Mouse (Mus musculus): ENCODE measurements around the gene Fxyd2.

- TF ChIP-seq CTCF (IDR thresholded peaks at IDR 0.05; ENCODE audit: borderline replicate concordance, control insufficient read depth, extremely low read depth, insufficient read depth, low read length, poor library complexity), result peak; percentile 96
- no peak for TF ChIP-seq POLR2A (IDR thresholded peaks at IDR 0.05; ENCODE audit: control insufficient read depth, extremely low read depth, insufficient read depth, low read length, poor library complexity)
These were observed 8.5 kb downstream of the Fxyd2 start for GRCm38 (mm10) chr9:45407706-45408675.
